In genomic region chr14:32708756-32709155, GRCm38 (mm10) we compare ENCODE assay signal across 14 mouse cellular contexts. TPM values are rescaled to one million over a fixed set of nuclear protein-coding genes. Genes with fewer than 3 reads are reported as not detected.
DNase-seq lines count a peak whose midpoint lies in the region; ATAC-seq and TF ChIP-seq lines count a peak whose summit lies in the region.
"Had no signal": no experiment of that assay in that cellular context is flagged by ENCODE, and none has a peak within 500 bp of the region (broad histone marks: within the 10 kb centered on the region; RNA-seq: fewer than 3 reads in every experiment).

No protein-coding gene starts in this region.

- no peak for TF ChIP-seq EP300 in lung, postnatal 0 days (IDR thresholded peaks at IDR 0.05)

- ATAC-seq in heart, embryonic 14.5 days (ENCODE audit: insufficient number of reproducible peaks, insufficient read depth, low FRiP score, low read depth): peak; percentile 15; the same call in 1 of the 2 replicates
- ATAC-seq in heart, embryonic 11.5 days (replicated peaks; ENCODE audit: insufficient number of reproducible peaks, low FRiP score, low TSS enrichment): no peak
- ATAC-seq in lung, postnatal 0 days: no peak
- ATAC-seq: forebrain, embryonic 16.5 days; intestine, embryonic 15.5 days had no signal

- peak; percentile 28 for DNase-seq in lung, postnatal 36 days
- DNase-seq in lung, postnatal 0 days (ENCODE audit: low spot score): no peak
- peak; percentile 59 for DNase-seq in gastrocnemius, postnatal 10 days
- peak; percentile 59 for DNase-seq in retina, postnatal 1 day
- DNase-seq in frontal cortex, postnatal 10 days (ENCODE audit: low spot score in 2 of 2): no peak
- DNase-seq: cerebellum, adult 9-11 months; liver had no signal

- H3K9me3 ChIP-seq in heart, embryonic 14.5 days (ENCODE audit: control insufficient read depth, low read length): no peaks in the 10 kb centered on the region
- no peaks in the 10 kb centered on the region for H3K9me3 ChIP-seq in heart, embryonic 11.5 days (replicated peaks; ENCODE audit: control insufficient read depth, low read length)
- H3K9me3 ChIP-seq in lung, postnatal 0 days (ENCODE audit: low read length): no peaks in the 10 kb centered on the region
- H3K9me3 ChIP-seq: embryonic facial prominence, embryonic 12.5 days; intestine, embryonic 15.5 days; megakaryocyte, embryonic 14.5 days; stomach, embryonic 15.5 days had no signal

- H3K27ac ChIP-seq in heart, embryonic 14.5 days (replicated peaks in 1 of 2; ENCODE audit: control insufficient read depth in 1 of 2, insufficient read depth in 1 of 2, low read depth in 2 of 2, low read length in 2 of 2): no peak overlapping the region
- no peak overlapping the region for H3K27ac ChIP-seq in heart, embryonic 11.5 days (ENCODE audit: low read depth, low read length)
- no peak overlapping the region for H3K27ac ChIP-seq in lung, postnatal 0 days (ENCODE audit: low read length)
- H3K27ac ChIP-seq: embryonic facial prominence, embryonic 12.5 days; intestine, embryonic 15.5 days; stomach, embryonic 15.5 days had no signal

- H3K36me3 ChIP-seq in heart, embryonic 14.5 days (ENCODE audit: control insufficient read depth, insufficient read depth, low read length): no peaks in the 10 kb centered on the region
- H3K36me3 ChIP-seq in heart, embryonic 11.5 days (ENCODE audit: control insufficient read depth, insufficient read depth, low read length): no peaks in the 10 kb centered on the region
- H3K36me3 ChIP-seq in lung, postnatal 0 days (ENCODE audit: insufficient read depth, low read length): no peaks in the 10 kb centered on the region
- H3K36me3 ChIP-seq: embryonic facial prominence, embryonic 12.5 days; intestine, embryonic 15.5 days; stomach, embryonic 15.5 days had no signal

- TF ChIP-seq CTCF in lung, postnatal 0 days (IDR thresholded peaks at IDR 0.05): no peak

- H3K27me3 ChIP-seq in heart, embryonic 14.5 days (ENCODE audit: control insufficient read depth, insufficient read depth, low read length): no peaks in the 10 kb centered on the region
- H3K27me3 ChIP-seq in heart, embryonic 11.5 days (ENCODE audit: control insufficient read depth, insufficient read depth, low read length): no peaks in the 10 kb centered on the region; the same call in 1 of the 2 replicates
- no peaks in the 10 kb centered on the region for H3K27me3 ChIP-seq in lung, postnatal 0 days (replicated peaks; ENCODE audit: insufficient read depth, low read length)
- H3K27me3 ChIP-seq: embryonic facial prominence, embryonic 12.5 days; intestine, embryonic 15.5 days; stomach, embryonic 15.5 days had no signal

- no peak overlapping the region for H3K4me3 ChIP-seq in heart, embryonic 14.5 days (ENCODE audit: control insufficient read depth in 1 of 2, insufficient read depth in 1 of 2, low read depth in 1 of 2, low read length in 2 of 2)
- no peak overlapping the region for H3K4me3 ChIP-seq in heart, embryonic 11.5 days (ENCODE audit: low read depth, low read length)
- H3K4me3 ChIP-seq in lung, postnatal 0 days (ENCODE audit: low read depth, low read length): no peak overlapping the region
- H3K4me3 ChIP-seq: embryonic facial prominence, embryonic 12.5 days; intestine, embryonic 15.5 days; megakaryocyte, embryonic 14.5 days; stomach, embryonic 15.5 days had no signal

- H3K4me1 ChIP-seq in heart, embryonic 14.5 days (ENCODE audit: control insufficient read depth in 2 of 2, insufficient read depth in 2 of 2, low read length in 2 of 2): peaks cover 11 to 15% of the 10 kb centered on the region in 2 experiments; a peak in 3 of 4 replicates
- H3K4me1 ChIP-seq in heart, embryonic 11.5 days (ENCODE audit: control insufficient read depth, insufficient read depth, low read length): peaks cover 10% of the 10 kb centered on the region
- H3K4me1 ChIP-seq in lung, postnatal 0 days (ENCODE audit: insufficient read depth, low read depth, low read length): no peaks in the 10 kb centered on the region
- H3K4me1 ChIP-seq: embryonic facial prominence, embryonic 12.5 days; intestine, embryonic 15.5 days; megakaryocyte, embryonic 14.5 days; stomach, embryonic 15.5 days had no signal

- no peak overlapping the region for H3K4me2 ChIP-seq in heart, embryonic 14.5 days (ENCODE audit: low read length)
- H3K4me2 ChIP-seq in heart, embryonic 11.5 days: no peak overlapping the region
- H3K4me2 ChIP-seq in lung, postnatal 0 days (replicated peaks; ENCODE audit: low read depth, low read length): no peak overlapping the region
- H3K4me2 ChIP-seq: embryonic facial prominence, embryonic 12.5 days; intestine, embryonic 15.5 days; stomach, embryonic 15.5 days had no signal

- no peak overlapping the region for H3K9ac ChIP-seq in heart, embryonic 14.5 days (ENCODE audit: low read length)
- H3K9ac ChIP-seq in heart, embryonic 11.5 days (ENCODE audit: low read depth, low read length): no peak overlapping the region
- H3K9ac ChIP-seq in lung, postnatal 0 days (replicated peaks; ENCODE audit: low read depth): no peak overlapping the region
- H3K9ac ChIP-seq: embryonic facial prominence, embryonic 12.5 days; intestine, embryonic 15.5 days; stomach, embryonic 15.5 days had no signal

- 41% methylated on average over 7 of the region's 7 CpGs for WGBS in heart, embryonic 14.5 days
- 59% methylated on average over 7 of the region's 7 CpGs for WGBS in heart, embryonic 11.5 days (ENCODE audit: insufficient replicate concordance)
- 43% methylated on average over 7 of the region's 7 CpGs for WGBS in lung, postnatal 0 days

RNA-seq across cellular contexts. Expression of gene 3425401B19Rik, which starts 23.7 kb away (rescaled TPM):
- 8.3 and 9.1 TPM in 2 replicates for polyA plus RNA-seq in heart, embryonic 14.5 days (2014; fragmentation: Nextera tagmentation; extraction: Ambion mirVana)
- 6.6 and 6.7 TPM in 2 replicates for polyA plus RNA-seq in heart, embryonic 11.5 days (2014; fragmentation: Nextera tagmentation; extraction: Ambion mirVana)
- 0.11 and 0.15 TPM in 2 replicates for polyA plus RNA-seq in lung, postnatal 0 days (2015; fragmentation: Nextera tagmentation; extraction: Ambion mirVana)
- total RNA-seq in gastrocnemius, postnatal 10 days (2021): 100 to 1,000 TPM; 229 to 232 TPM
- polyA plus RNA-seq: forebrain, embryonic 16.5 days had no signal

Comparison
In these comparisons a context has a peak if more than half of its experiments do, and no peak if none do; other contexts are left out.
1. DNase-seq: peak in lung, postnatal 36 days (single experiment), gastrocnemius, postnatal 10 days (single experiment) and retina, postnatal 1 day (single experiment); none in lung, postnatal 0 days (single experiment) and frontal cortex, postnatal 10 days (0 of 2).